Mouse (Mus musculus): Measurements from ENCODE around the gene Cntn1. TPM values are rescaled to one million over a fixed set of nuclear protein-coding genes. Genes with fewer than 3 reads are reported as not detected.
A peak's percentile ranks its signal among the peaks of the same experiment; 100 is the strongest.

Cntn1 gene
- 1.4 and 2.1 TPM in 2 replicates for polyA plus RNA-seq (2012; rRNA removed)

GRCm38 (mm10) chr15:92050996-92051352 lies at the start of gene Cntn1:
Gene Cntn1, plus strand, starts transcription at chr15:92051165.
- no peak for TF ChIP-seq CTCF (conservative IDR thresholded peaks at IDR 0.05; ENCODE audit: insufficient read depth, insufficient read length, low read depth, low read length)
- no peak for TF ChIP-seq POLR2A (IDR thresholded peaks at IDR 0.05; ENCODE audit: low read depth, low read length)
- under 1% methylated on average over 17 of the region's 17 CpGs for WGBS
- Histone ChIP-seq H3K4me1 (ENCODE audit: control insufficient read depth, insufficient read depth, low read length) (no peaks in the 10 kb centered on the region), H3K27ac (ENCODE audit: insufficient read depth, low read depth, low read length) (no peak within 1 kb of the TSS), H3K36me3 (ENCODE audit: control insufficient read depth, insufficient read depth, low read length) (no peaks in the 10 kb centered on the region), H3K4me3 (ENCODE audit: insufficient read depth, low read depth, low read length) (peak within 1 kb of the TSS; percentile 38), H3K27me3 (replicated peaks; ENCODE audit: control insufficient read depth, insufficient read depth, low read length) (no peaks in the 10 kb centered on the region; the same call in 1 of the 2 replicates)
- peak; percentile 23 for DNase-seq

- H3K4me1 ChIP-seq (ENCODE audit: control insufficient read depth, insufficient read depth, low read length), result no peaks in the 10 kb centered on the region
- H3K4me3 ChIP-seq (ENCODE audit: insufficient read depth, low read depth, low read length), result no peak overlapping the region
- no peak overlapping the region for H3K27ac ChIP-seq (ENCODE audit: insufficient read depth, low read depth, low read length)
- TF ChIP-seq POLR2A (IDR thresholded peaks at IDR 0.05; ENCODE audit: low read depth, low read length), result no peak
- no peak for TF ChIP-seq CTCF (conservative IDR thresholded peaks at IDR 0.05; ENCODE audit: insufficient read depth, insufficient read length, low read depth, low read length)
- no peaks in the 10 kb centered on the region for H3K27me3 ChIP-seq (replicated peaks; ENCODE audit: control insufficient read depth, insufficient read depth, low read length)
- no peak for DNase-seq
- no peaks in the 10 kb centered on the region for H3K36me3 ChIP-seq (ENCODE audit: control insufficient read depth, insufficient read depth, low read length)
- 61% methylated on average over 3 of the region's 3 CpGs for WGBS
Observed at GRCm38 (mm10) chr15:92001431-92001830, 49.5 kb upstream of the Cntn1 start.

- DNase-seq, result no peak
- Histone ChIP-seq H3K36me3 (ENCODE audit: control insufficient read depth, insufficient read depth, low read length) (no peaks in the 10 kb centered on the region), H3K4me1 (ENCODE audit: control insufficient read depth, insufficient read depth, low read length) (no peaks in the 10 kb centered on the region), H3K27me3 (replicated peaks; ENCODE audit: control insufficient read depth, insufficient read depth, low read length) (no peaks in the 10 kb centered on the region), H3K27ac (ENCODE audit: insufficient read depth, low read depth, low read length) (no peak overlapping the region), H3K4me3 (ENCODE audit: insufficient read depth, low read depth, low read length) (no peak overlapping the region)
- no peak for TF ChIP-seq CTCF (conservative IDR thresholded peaks at IDR 0.05; ENCODE audit: insufficient read depth, insufficient read length, low read depth, low read length)
- no peak for TF ChIP-seq POLR2A (IDR thresholded peaks at IDR 0.05; ENCODE audit: low read depth, low read length)
- WGBS, result 82% methylated on average over 8 of the region's 8 CpGs
Observed at GRCm38 (mm10) chr15:92012165-92013083, 38.5 kb upstream of the Cntn1 start.

- no peak overlapping the region for H3K27ac ChIP-seq (ENCODE audit: insufficient read depth, low read depth, low read length)
- H3K36me3 ChIP-seq (ENCODE audit: control insufficient read depth, insufficient read depth, low read length), result no peaks in the 10 kb centered on the region
- TF ChIP-seq CTCF (conservative IDR thresholded peaks at IDR 0.05; ENCODE audit: insufficient read depth, insufficient read length, low read depth, low read length) (no peak), POLR2A (IDR thresholded peaks at IDR 0.05; ENCODE audit: low read depth, low read length) (no peak)
- no peaks in the 10 kb centered on the region for H3K27me3 ChIP-seq (replicated peaks; ENCODE audit: control insufficient read depth, insufficient read depth, low read length)
- H3K4me1 ChIP-seq (ENCODE audit: control insufficient read depth, insufficient read depth, low read length), result no peaks in the 10 kb centered on the region
- no peak for DNase-seq
- WGBS, result 91% methylated on average over 1 of the region's 1 CpGs
- H3K4me3 ChIP-seq (ENCODE audit: insufficient read depth, low read depth, low read length), result no peak overlapping the region
Observed at GRCm38 (mm10) chr15:92034111-92034510, 16.9 kb upstream of the Cntn1 start.

- no peak for DNase-seq
- H3K4me1 ChIP-seq (ENCODE audit: control insufficient read depth, insufficient read depth, low read length), result no peaks in the 10 kb centered on the region
- H3K27me3 ChIP-seq (replicated peaks; ENCODE audit: control insufficient read depth, insufficient read depth, low read length), result no peaks in the 10 kb centered on the region; the same call in 1 of the 2 replicates
- H3K27ac ChIP-seq (ENCODE audit: insufficient read depth, low read depth, low read length), result no peak overlapping the region
- 69% methylated on average over 5 of the region's 5 CpGs for WGBS
- no peaks in the 10 kb centered on the region for H3K36me3 ChIP-seq (ENCODE audit: control insufficient read depth, insufficient read depth, low read length)
- H3K4me3 ChIP-seq (ENCODE audit: insufficient read depth, low read depth, low read length), result no peak overlapping the region
- TF ChIP-seq CTCF (conservative IDR thresholded peaks at IDR 0.05; ENCODE audit: insufficient read depth, insufficient read length, low read depth, low read length) (no peak), POLR2A (IDR thresholded peaks at IDR 0.05; ENCODE audit: low read depth, low read length) (no peak)
Observed at GRCm38 (mm10) chr15:92042538-92042937, 8.4 kb upstream of the Cntn1 start.

GRCm38 (mm10) chr15:92046042-92046441 lies 4.9 kb upstream of the Cntn1 start:
- 77% methylated on average over 8 of the region's 8 CpGs for WGBS
- no peaks in the 10 kb centered on the region for H3K4me1 ChIP-seq (ENCODE audit: control insufficient read depth, insufficient read depth, low read length)
- DNase-seq, result no peak
- no peak overlapping the region for H3K27ac ChIP-seq (ENCODE audit: insufficient read depth, low read depth, low read length)
- H3K4me3 ChIP-seq (ENCODE audit: insufficient read depth, low read depth, low read length), result no peak overlapping the region
- TF ChIP-seq POLR2A (IDR thresholded peaks at IDR 0.05; ENCODE audit: low read depth, low read length) (no peak), CTCF (conservative IDR thresholded peaks at IDR 0.05; ENCODE audit: insufficient read depth, insufficient read length, low read depth, low read length) (no peak)
- no peaks in the 10 kb centered on the region for H3K36me3 ChIP-seq (ENCODE audit: control insufficient read depth, insufficient read depth, low read length)
- no peaks in the 10 kb centered on the region; the same call in 1 of the 2 replicates for H3K27me3 ChIP-seq (replicated peaks; ENCODE audit: control insufficient read depth, insufficient read depth, low read length)

GRCm38 (mm10) chr15:92048031-92048430 lies 2.9 kb upstream of the Cntn1 start:
- H3K4me1 ChIP-seq (ENCODE audit: control insufficient read depth, insufficient read depth, low read length), result no peaks in the 10 kb centered on the region
- 60% methylated on average over 4 of the region's 4 CpGs for WGBS
- H3K27ac ChIP-seq (ENCODE audit: insufficient read depth, low read depth, low read length), result no peak overlapping the region
- no peak overlapping the region for H3K4me3 ChIP-seq (ENCODE audit: insufficient read depth, low read depth, low read length)
- H3K27me3 ChIP-seq (replicated peaks; ENCODE audit: control insufficient read depth, insufficient read depth, low read length), result no peaks in the 10 kb centered on the region; the same call in 1 of the 2 replicates
- no peak for DNase-seq
- no peaks in the 10 kb centered on the region for H3K36me3 ChIP-seq (ENCODE audit: control insufficient read depth, insufficient read depth, low read length)
- TF ChIP-seq POLR2A (IDR thresholded peaks at IDR 0.05; ENCODE audit: low read depth, low read length) (no peak), CTCF (conservative IDR thresholded peaks at IDR 0.05; ENCODE audit: insufficient read depth, insufficient read length, low read depth, low read length) (no peak)

Data from kidney, adult 2 months (tissue).